Mouse (Mus musculus) limb, embryonic 13.5 days (tissue): ENCODE measurements around the gene Cops4. TPM values are rescaled to one million over a fixed set of nuclear protein-coding genes. Genes with fewer than 3 reads are reported as not detected.

ENCODE experiments used
- ATAC-seq: fragments of 200-750 bp; cut with Nextera tagmentation; 2 replicates; pipeline ENCODE4 v1.8.0; 2017; ENCODE audit warnings: low read depth, moderate number of reproducible peaks, moderate TSS enrichment; ENCODE audit not compliant: low FRiP score
- H3K27ac ChIP-seq: fragments of 300-500 bp; sonication (generic); 2 replicates; pipeline ENCODE4 v1.5.1; 2015; ENCODE audit warnings: inconsistent platforms, mild to moderate bottlenecking, moderate library complexity
- H3K27me3 ChIP-seq: fragments of 300-500 bp; sonication (generic); 2 replicates; pipeline ENCODE4 v1.6.1; 2015; ENCODE audit warnings: mild to moderate bottlenecking, inconsistent platforms
- H3K36me3 ChIP-seq: fragments of 300-500 bp; sonication (generic); 2 replicates; pipeline ENCODE4 v1.6.1; 2015; ENCODE audit warnings: inconsistent platforms, mild to moderate bottlenecking, moderate library complexity
- H3K4me1 ChIP-seq: fragments of 300-500 bp; sonication (generic); 2 replicates; pipeline ENCODE4 v1.6.1; 2015; ENCODE audit warnings: inconsistent platforms
- H3K4me2 ChIP-seq: fragments of 300-500 bp; sonication (generic); replicated peaks from 2 replicates; pipeline ENCODE4 v1.6.1; 2015; ENCODE audit warnings: inconsistent platforms, mild to moderate bottlenecking, moderate library complexity
- H3K4me3 ChIP-seq: fragments of 300-500 bp; sonication (generic); 2 replicates; pipeline ENCODE4 v1.5.1; 2015; ENCODE audit warnings: moderate library complexity, mild to moderate bottlenecking, inconsistent platforms
- H3K9ac ChIP-seq: fragments of 300-500 bp; sonication (generic); 2 replicates; pipeline ENCODE4 v1.6.1; 2015; ENCODE audit warnings: mild to moderate bottlenecking, inconsistent platforms
- H3K9me3 ChIP-seq: fragments of 300-500 bp; sonication (generic); 2 replicates; pipeline ENCODE4 v1.6.1; 2016; ENCODE audit warnings: inconsistent platforms
- WGBS: fragments of 180-500 bp; shearing (Covaris S2); methylation state at CpG from one replicate; pipeline ENCODE4 v1.1.7; 2015; 5-methylcytosine and 5-hydroxymethylcytosine counted together
- polyA plus RNA-seq: library from polyadenylated mRNA; unstranded; fragments of >200 nt; fragmentation: Nextera tagmentation; extraction: Ambion mirVana; gene quantifications from 2 replicates; pipeline ENCODE4 v1.2.1, GENCODE M21; 2015

Cops4 gene
- polyA plus RNA-seq, 1 experiment from 2014 or later, result 225 TPM

DNA sequence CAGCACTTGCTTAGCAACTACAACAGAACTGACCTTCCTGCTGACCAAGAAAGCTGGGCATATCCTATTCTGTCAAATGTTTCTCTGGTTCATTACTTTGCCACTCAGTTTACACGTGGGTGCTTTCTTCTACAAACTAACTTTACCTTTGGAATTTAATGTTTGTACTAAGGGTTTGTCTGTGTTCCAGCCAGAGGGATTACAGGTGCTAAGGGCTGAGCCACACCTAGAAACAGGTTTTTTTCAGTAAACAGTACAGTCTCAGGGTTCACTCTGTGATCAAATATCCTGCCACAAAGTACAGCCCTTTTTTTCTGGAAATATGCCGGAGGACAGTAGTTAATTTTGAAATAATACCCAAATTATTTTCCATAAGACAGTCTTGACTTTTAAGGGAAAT lies 30.1 kb downstream of the Cops4 start:
- 86% methylated on average over 2 of the region's 2 CpGs for WGBS
- no peak for ATAC-seq
- H3K27ac ChIP-seq, result no peak overlapping the region

DNA sequence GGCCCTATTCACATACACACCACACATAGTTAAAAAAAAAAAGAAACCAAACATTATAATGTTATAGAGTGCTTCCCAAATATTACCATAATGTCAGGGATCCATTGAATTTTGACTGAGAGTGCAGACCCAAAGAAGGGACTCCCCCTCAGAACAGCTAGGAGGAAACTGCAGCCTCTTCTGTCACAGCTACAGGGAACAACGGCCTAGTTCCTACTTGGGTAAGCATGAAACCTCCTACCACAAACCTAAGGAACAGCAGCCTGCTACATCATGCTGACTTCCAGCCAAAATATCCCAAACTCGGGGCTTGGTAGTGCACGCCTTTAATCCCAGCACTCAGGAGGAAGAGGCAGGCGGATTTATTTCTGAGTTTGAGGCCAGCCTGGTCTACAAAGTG lies 31.2 kb downstream of the Cops4 start:
- Histone ChIP-seq H3K27me3 (no peaks in the 10 kb centered on the region), H3K4me2 (no peak overlapping the region), H3K4me1 (no peaks in the 10 kb centered on the region), H3K27ac (no peak overlapping the region), H3K9ac (no peak overlapping the region), H3K9me3 (no peaks in the 10 kb centered on the region), H3K4me3 (no peak overlapping the region), H3K36me3 (peaks cover 51% of the 10 kb centered on the region)
- WGBS, result 95% methylated on average over 4 of the region's 4 CpGs
- ATAC-seq, result no peak

More for the DNA sequence above, 30.1 kb downstream of the Cops4 start:
- Histone ChIP-seq H3K9ac (no peak overlapping the region), H3K27me3 (no peaks in the 10 kb centered on the region), H3K9me3 (no peaks in the 10 kb centered on the region), H3K4me3 (no peak overlapping the region), H3K4me2 (no peak overlapping the region), H3K36me3 (peaks cover 59% of the 10 kb centered on the region), H3K4me1 (no peaks in the 10 kb centered on the region)

DNA sequence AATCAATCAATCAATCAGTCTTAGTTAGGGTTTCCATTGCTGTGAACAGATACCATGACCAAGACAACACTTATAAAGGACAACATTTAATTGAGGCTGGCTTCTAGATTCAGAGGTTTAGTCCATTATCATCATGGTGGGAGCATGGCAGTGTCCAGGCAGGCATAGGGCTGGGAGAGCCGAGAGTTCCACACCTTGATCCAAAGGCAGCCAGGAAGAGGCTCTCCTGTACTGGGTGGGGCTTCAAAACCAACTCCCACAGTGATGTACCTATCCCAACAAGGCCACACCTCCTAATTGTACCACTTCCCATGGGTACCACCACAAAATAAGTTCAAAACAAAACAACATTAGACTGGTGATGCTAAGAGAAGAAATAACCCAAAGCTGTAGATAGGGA lies 32.0 kb downstream of the Cops4 start:
- H3K27ac ChIP-seq, result no peak overlapping the region
- no peak for ATAC-seq
- H3K4me1 ChIP-seq, result no peaks in the 10 kb centered on the region
- no peaks in the 10 kb centered on the region for H3K27me3 ChIP-seq
- no peak overlapping the region for H3K4me2 ChIP-seq
- H3K4me3 ChIP-seq, result no peak overlapping the region
- H3K36me3 ChIP-seq, result peaks cover 43% of the 10 kb centered on the region
- no peak overlapping the region for H3K9ac ChIP-seq
- WGBS, result 86% methylated on average over 1 of the region's 1 CpGs
- no peaks in the 10 kb centered on the region for H3K9me3 ChIP-seq

DNA sequence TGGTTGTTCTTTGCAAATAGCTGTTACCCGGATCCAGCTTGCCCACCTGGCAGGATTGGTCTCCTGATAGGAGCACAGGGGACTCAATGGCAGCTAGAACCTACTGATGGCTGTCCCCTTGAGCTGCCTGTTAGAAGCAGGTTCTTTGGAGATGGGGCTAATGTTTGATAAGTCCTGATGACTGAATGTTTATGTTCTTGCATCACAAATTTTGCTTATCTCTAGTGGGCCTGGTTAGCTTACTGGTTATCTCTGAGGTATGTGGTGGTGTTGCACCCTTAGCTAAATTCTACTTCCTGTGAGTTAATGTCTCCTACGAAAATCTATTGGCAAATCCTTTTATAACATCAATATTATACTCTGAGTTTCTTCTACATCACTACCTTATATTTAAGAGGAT lies 33.8 kb downstream of the Cops4 start:
- Histone ChIP-seq H3K9ac (no peak overlapping the region), H3K36me3 (peaks cover 26% of the 10 kb centered on the region), H3K4me2 (no peak overlapping the region), H3K4me1 (no peaks in the 10 kb centered on the region), H3K4me3 (no peak overlapping the region), H3K27ac (no peak overlapping the region), H3K27me3 (no peaks in the 10 kb centered on the region), H3K9me3 (no peaks in the 10 kb centered on the region)
- WGBS, result 70% methylated on average over 2 of the region's 2 CpGs
- no peak for ATAC-seq

DNA sequence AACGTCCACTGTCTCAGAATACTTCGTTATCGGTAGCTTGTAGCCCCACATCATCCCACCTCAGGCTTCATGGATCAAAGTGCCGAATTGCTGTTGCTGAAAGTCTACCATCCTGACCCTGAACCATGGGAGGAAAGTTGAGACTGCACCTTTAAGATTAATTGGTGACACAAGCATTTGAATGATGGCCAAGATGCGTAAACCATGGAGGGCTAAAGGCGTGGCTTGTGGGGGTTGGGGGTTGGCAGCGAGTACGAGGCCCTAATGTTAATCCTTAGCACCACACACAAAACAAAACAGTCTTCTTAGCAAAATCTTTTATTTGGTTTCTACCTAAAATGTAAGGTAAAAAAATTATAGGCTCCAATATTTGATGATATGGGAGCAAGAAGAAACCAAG lies 35.3 kb downstream of the Cops4 start:
- WGBS, result 61% methylated on average over 8 of the region's 8 CpGs
- Histone ChIP-seq H3K36me3 (peaks cover 11% of the 10 kb centered on the region), H3K9me3 (no peaks in the 10 kb centered on the region), H3K27me3 (no peaks in the 10 kb centered on the region), H3K4me3 (no peak overlapping the region), H3K4me2 (no peak overlapping the region), H3K27ac (no peak overlapping the region), H3K4me1 (no peaks in the 10 kb centered on the region), H3K9ac (no peak overlapping the region)
- no peak for ATAC-seq

DNA sequence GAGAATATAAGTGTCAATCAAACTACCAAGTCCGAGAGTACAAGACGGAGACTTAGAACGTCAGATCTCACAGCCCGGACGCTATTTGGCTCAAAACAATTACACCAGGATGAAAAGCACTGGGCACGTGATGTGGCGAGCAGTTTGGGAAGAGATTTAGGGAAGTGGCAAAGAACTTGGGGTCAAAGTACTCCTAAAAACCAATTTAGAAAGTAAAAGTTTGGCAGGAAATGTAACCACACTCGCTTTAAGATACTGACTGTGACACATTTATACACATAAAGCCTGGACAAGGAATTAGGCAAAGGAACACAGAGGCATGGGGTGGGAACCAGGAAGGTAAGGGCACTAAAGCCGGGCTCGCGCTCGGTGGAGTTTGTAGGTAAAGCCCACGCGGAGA lies 38.9 kb downstream of the Cops4 start:
- no peak overlapping the region for H3K4me2 ChIP-seq
- H3K9me3 ChIP-seq, result no peaks in the 10 kb centered on the region
- no peak overlapping the region for H3K27ac ChIP-seq
- H3K36me3 ChIP-seq, result no peaks in the 10 kb centered on the region
- H3K4me3 ChIP-seq, result no peak overlapping the region
- no peaks in the 10 kb centered on the region for H3K4me1 ChIP-seq
- no peak for ATAC-seq
- H3K27me3 ChIP-seq, result no peaks in the 10 kb centered on the region
- 82% methylated on average over 14 of the region's 14 CpGs for WGBS
- H3K9ac ChIP-seq, result no peak overlapping the region

DNA sequence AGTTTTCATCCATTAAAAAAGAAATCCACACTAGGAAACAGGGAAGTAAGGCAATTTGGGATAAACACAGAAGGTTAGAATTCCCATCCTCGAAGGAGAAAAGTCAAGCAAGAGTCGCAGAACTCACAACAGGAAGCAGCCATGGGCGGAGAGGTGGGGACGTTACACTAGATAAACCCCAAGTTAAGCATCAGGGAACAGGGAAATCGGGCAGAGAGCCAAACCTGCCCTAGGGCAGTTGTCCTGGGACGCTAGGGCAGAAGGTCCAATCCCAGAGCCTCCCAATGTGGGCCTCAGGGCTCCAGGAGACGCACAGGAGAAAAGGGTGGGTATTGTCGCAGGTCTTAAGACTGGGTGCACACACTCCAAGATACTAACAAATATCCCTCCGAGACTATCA lies 39.4 kb downstream of the Cops4 start:
- Histone ChIP-seq H3K4me1 (no peaks in the 10 kb centered on the region), H3K27ac (no peak overlapping the region), H3K27me3 (no peaks in the 10 kb centered on the region), H3K36me3 (no peaks in the 10 kb centered on the region), H3K9me3 (no peaks in the 10 kb centered on the region), H3K4me2 (no peak overlapping the region), H3K4me3 (no peak overlapping the region), H3K9ac (no peak overlapping the region)
- ATAC-seq, result no peak
- WGBS, result 71% methylated on average over 9 of the region's 9 CpGs

DNA sequence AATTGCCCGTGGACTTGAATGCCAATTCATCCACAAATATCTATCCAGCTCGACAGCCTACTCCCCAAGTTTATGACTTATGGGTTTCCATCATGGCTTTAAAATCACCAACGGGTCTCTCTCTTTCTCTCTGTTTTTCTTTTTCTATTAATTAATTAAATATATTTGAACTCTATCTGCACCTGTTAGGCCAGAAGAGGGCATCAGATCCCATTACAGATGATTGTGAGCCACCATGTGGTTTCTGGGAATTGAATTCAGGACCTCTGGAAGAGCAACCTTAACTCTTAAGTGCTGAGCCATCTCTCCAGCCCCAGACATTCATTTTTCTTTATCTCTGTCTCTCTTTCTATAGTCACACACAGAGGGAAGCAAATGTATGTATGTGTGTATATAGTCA lies 40.7 kb downstream of the Cops4 start:
- Histone ChIP-seq H3K4me2 (no peak overlapping the region), H3K9me3 (no peaks in the 10 kb centered on the region), H3K4me1 (no peaks in the 10 kb centered on the region), H3K27ac (no peak overlapping the region), H3K4me3 (no peak overlapping the region), H3K9ac (no peak overlapping the region), H3K36me3 (no peaks in the 10 kb centered on the region), H3K27me3 (no peaks in the 10 kb centered on the region)
- 87% methylated on average over 3 of the region's 3 CpGs for WGBS
- no peak for ATAC-seq

DNA sequence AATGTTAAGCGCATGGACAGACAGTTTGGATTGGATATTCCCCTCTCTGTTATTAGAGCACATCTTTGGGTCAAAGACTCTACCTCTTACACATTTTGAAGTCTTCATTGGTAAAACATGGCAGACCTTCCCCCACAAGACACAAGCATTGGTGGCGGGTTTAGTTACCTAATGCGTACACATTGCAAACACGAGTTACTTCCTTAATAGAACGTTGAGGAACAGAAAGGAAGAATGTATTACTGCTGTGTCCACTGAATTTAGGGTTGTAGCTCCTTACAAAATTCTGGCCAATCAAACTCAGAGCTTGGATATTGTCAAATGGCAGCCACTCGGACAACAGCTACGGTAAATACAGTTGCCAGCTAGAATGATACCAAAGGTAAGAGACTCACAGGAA lies 41.2 kb downstream of the Cops4 start:
- H3K4me1 ChIP-seq, result no peaks in the 10 kb centered on the region
- H3K4me3 ChIP-seq, result no peak overlapping the region
- H3K4me2 ChIP-seq, result no peak overlapping the region
- ATAC-seq, result no peak
- no peaks in the 10 kb centered on the region for H3K36me3 ChIP-seq
- no peak overlapping the region for H3K27ac ChIP-seq
- no peaks in the 10 kb centered on the region for H3K9me3 ChIP-seq
- WGBS, result 96% methylated on average over 7 of the region's 7 CpGs
- no peaks in the 10 kb centered on the region for H3K27me3 ChIP-seq
- no peak overlapping the region for H3K9ac ChIP-seq

DNA sequence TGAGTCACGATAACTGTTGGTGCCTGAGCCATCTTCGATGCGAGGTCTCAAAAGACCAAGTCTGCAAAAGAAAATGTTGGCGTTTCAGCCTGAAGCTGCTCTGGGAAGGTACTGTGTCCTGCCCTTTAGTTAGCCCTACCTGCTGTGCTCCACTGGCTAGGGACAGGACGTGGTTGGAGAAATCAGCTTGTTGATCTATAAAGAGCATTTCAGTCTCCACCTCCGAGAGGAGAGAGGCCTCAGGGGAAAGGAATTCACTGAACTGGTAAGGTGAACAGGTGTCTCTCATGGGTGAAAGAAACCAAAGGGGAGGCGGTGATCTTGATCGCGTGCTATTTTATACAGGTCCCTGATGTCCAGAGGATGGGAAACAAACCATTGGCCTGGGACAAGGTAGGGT lies 44.6 kb downstream of the Cops4 start:
- no peak for ATAC-seq

DNA sequence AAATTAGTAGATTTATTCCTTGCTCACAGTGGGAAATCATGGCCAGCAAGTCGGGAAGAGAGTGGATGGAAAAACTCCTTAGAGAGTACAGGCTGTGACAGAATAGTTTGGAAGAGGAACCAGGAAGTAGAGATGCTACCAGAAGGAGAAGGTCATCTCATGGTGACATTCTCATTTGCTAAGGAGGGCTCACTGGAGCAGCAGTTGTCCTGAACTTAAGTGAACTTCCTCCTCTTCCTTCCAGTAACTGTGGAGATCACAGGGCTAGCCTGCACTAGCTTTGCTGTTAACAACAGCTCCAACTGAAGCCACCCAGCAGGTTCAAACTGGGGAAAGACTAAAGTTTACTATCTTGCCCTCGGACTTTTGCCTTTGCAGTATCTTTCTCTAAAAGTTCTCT lies 48.7 kb downstream of the Cops4 start:
- Histone ChIP-seq H3K27ac (no peak overlapping the region), H3K4me1 (no peaks in the 10 kb centered on the region), H3K36me3 (no peaks in the 10 kb centered on the region), H3K9me3 (no peaks in the 10 kb centered on the region), H3K4me3 (no peak overlapping the region), H3K9ac (no peak overlapping the region), H3K27me3 (no peaks in the 10 kb centered on the region), H3K4me2 (no peak overlapping the region)
- WGBS, result 82% methylated on average over 2 of the region's 2 CpGs
- no peak for ATAC-seq

More for the DNA sequence above, 44.6 kb downstream of the Cops4 start:
- no peak overlapping the region for H3K9ac ChIP-seq
- no peak overlapping the region for H3K4me3 ChIP-seq
- 81% methylated on average over 9 of the region's 9 CpGs for WGBS
- H3K4me1 ChIP-seq, result no peaks in the 10 kb centered on the region
- no peak overlapping the region for H3K27ac ChIP-seq
- H3K4me2 ChIP-seq, result no peak overlapping the region
- no peaks in the 10 kb centered on the region for H3K36me3 ChIP-seq
- no peaks in the 10 kb centered on the region for H3K27me3 ChIP-seq
- no peaks in the 10 kb centered on the region for H3K9me3 ChIP-seq

DNA sequence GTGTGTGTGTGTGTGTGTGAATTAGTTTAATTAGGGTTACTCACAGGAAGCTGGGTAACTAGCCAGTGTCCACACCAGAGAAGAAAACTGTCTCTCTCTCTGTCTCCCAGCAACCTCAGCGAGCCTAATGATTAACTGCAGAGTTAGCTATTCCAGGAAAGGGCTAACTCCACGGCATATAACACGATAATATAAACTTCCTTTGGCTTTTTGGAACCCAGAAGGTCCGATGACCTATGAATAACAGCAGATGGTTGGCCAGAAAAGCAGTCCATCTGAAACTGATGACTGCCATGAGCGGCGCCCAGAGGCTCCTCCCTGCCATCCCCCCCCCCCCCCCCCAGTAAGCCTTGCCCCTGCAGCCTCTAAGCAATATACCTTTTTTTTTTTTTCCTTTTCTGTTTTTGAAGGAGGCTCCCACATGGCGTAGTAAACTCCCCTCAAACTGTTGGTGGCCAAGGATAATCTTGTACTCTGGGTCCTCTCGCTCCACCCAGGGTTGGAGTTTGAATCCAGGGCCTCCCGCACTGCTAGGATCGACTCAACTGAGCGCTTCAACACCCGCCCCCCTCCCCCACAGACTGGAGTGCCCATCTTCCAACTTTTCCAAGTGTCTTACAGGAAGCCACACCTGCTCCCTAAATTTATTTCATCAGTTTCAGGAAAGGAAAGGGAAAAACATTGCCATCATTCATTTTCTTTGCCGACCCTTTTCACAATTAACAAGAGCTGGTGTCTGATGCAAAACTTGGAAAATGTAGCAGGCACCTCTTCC lies 49.3 kb downstream of the Cops4 start:
- H3K27ac ChIP-seq, result no peak overlapping the region
- no peaks in the 10 kb centered on the region for H3K4me1 ChIP-seq
- peaks cover 4% of the 10 kb centered on the region; the same call in 1 of the 2 replicates for H3K27me3 ChIP-seq
- H3K4me2 ChIP-seq, result no peak overlapping the region
- ATAC-seq, result no peak
- 68% methylated on average over 13 of the region's 13 CpGs for WGBS
- H3K36me3 ChIP-seq, result no peaks in the 10 kb centered on the region
- no peak overlapping the region for H3K9ac ChIP-seq
- no peak overlapping the region for H3K4me3 ChIP-seq
- H3K9me3 ChIP-seq, result no peaks in the 10 kb centered on the region

DNA sequence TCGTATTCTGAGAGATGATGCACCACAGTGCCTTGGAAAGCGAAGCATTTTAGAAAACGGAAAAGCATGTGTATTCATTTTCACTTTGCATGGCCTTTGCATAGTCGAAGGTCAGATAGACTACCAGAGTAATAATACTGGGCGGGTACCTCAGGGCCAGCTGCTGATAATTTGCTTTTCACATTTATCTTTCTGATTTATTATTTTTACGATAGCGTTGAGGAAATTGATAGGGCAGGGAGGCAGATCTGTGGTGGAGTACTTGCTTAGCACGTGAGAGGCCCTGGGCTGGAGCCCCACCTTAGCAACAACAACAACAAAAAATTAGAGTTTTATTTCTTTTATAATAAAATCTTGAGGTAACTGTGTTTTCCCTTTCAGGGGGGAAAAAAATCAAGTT lies 50.1 kb downstream of the Cops4 start:
- Histone ChIP-seq H3K27me3 (peaks cover 4% of the 10 kb centered on the region; the same call in 1 of the 2 replicates), H3K4me1 (no peaks in the 10 kb centered on the region), H3K27ac (no peak overlapping the region), H3K4me2 (no peak overlapping the region), H3K9me3 (no peaks in the 10 kb centered on the region), H3K9ac (no peak overlapping the region), H3K4me3 (no peak overlapping the region), H3K36me3 (no peaks in the 10 kb centered on the region)
- no peak for ATAC-seq
- WGBS, result 69% methylated on average over 8 of the region's 8 CpGs
